Mouse (Mus musculus) WW6 (cell line): ENCODE measurements around the gene Scgb2b11.
"Not testable (repeated sequence)": the region's sequence is repeated elsewhere in the genome, so short reads cannot be mapped to it uniquely, and the experiment has no call there.

Experiments used
- DNase-seq: peaks from one replicate; pipeline ENCODE4 v3.0.0-alpha.2; 2013; ENCODE audit warnings: low read depth, low spot score

The Scgb2b11 gene

DNA sequence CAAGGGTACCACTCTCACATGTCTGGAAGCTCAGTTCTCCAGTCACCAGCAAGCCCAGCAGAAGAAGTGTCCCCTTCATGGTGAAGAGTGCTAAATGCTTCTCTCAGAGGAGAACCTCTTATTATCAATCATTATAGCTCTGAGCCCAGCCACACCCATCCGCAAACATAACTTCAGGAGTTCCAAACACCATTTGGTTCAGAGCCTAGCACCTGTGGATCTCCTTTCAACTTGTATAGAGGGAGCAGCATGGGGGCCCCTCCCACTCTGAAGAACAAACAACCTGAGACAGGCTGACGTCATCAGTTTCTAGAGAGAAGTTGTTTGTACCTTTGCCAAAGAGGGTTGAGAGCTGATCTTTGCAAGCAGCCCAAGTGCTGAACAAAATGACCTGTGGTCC, at the start of gene Scgb2b11:
Gene Scgb2b11, minus strand, starts transcription at position 101 of the 400 bp plus-strand sequence.
- DNase-seq = not testable (repeated sequence)

DNA sequence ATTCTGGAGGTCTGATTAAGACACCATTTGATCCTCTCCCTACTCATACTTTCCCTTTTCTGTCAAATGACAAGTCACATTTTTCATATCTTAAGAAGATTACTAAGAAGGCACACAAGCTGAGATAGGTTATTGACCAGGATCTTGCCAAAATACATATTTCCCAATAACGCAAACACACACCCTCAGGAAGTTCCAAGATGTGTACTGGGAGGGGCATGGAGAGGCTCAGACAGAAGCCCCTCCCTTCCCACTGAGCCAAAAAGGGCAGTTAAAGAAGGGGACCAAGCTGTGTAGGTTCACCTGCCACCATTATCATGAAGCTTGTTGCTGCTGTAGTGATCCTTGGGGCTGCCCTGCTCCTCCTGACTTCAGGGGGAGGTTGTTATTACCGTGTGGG, 11.6 kb upstream of the Scgb2b11 start, which contains the start of gene Scgb1b11:
Gene Scgb1b11, plus strand, starts transcription at position 301 of the 400 bp plus-strand sequence.
- DNase-seq = not testable (repeated sequence)
